In genomic region chr9:105074851-105075250, GRCm38 (mm10) we compare ENCODE assay signal across 30 mouse cellular contexts.
"Had no signal": no experiment of that assay in that cellular context is flagged by ENCODE, and none has a peak within 500 bp of the region (broad histone marks: within the 10 kb centered on the region; RNA-seq: fewer than 3 reads in every experiment).

No protein-coding gene starts in this region.

- H3K4me3 ChIP-seq: left cerebral cortex, adult 2 months; limb, embryonic 10.5 days; limb, embryonic 12.5 days; limb, embryonic 13.5 days; limb, embryonic 15.5 days; liver, embryonic 12.5 days; liver, embryonic 13.5 days; liver, embryonic 15.5 days; lung, embryonic 15.5 days; megakaryocyte, embryonic 14.5 days; midbrain, embryonic 10.5 days; midbrain, embryonic 12.5 days; midbrain, embryonic 13.5 days; midbrain, embryonic 15.5 days; myocyte had no signal

- H3K4me1 ChIP-seq: limb, embryonic 10.5 days; limb, embryonic 12.5 days; limb, embryonic 13.5 days; limb, embryonic 15.5 days; liver, embryonic 12.5 days; liver, embryonic 13.5 days; liver, embryonic 15.5 days; lung, embryonic 15.5 days; midbrain, embryonic 12.5 days; midbrain, embryonic 15.5 days had no signal

- H3K9me3 ChIP-seq: limb, embryonic 10.5 days; limb, embryonic 12.5 days; limb, embryonic 13.5 days; limb, embryonic 15.5 days; liver, embryonic 12.5 days; liver, embryonic 13.5 days; liver, embryonic 15.5 days; lung, embryonic 15.5 days; megakaryocyte, embryonic 14.5 days; midbrain, embryonic 10.5 days; midbrain, embryonic 12.5 days; midbrain, embryonic 13.5 days; midbrain, embryonic 15.5 days had no signal

- DNase-seq: left cerebral cortex, postnatal 4 days; liver; liver, embryonic 13.5 days; liver, postnatal 0 days; lung, adult 18-20 months; lung, adult 2 months; lung, embryonic 14.5 days; lung, postnatal 10 days; lung, postnatal 14 days; lung, postnatal 36 days; lung, postnatal 4 days; midbrain, embryonic 14.5 days had no signal

- H3K9ac ChIP-seq: limb, embryonic 12.5 days; limb, embryonic 13.5 days; limb, embryonic 15.5 days; liver, embryonic 12.5 days; liver, embryonic 13.5 days; liver, embryonic 14.5 days; liver, embryonic 15.5 days; liver, postnatal 0 days; lung, embryonic 14.5 days; lung, embryonic 15.5 days; midbrain, embryonic 12.5 days; midbrain, embryonic 13.5 days; midbrain, embryonic 15.5 days had no signal

- H3K4me2 ChIP-seq: limb, embryonic 12.5 days; limb, embryonic 13.5 days; limb, embryonic 15.5 days; liver, embryonic 11.5 days; liver, embryonic 12.5 days; liver, embryonic 13.5 days; liver, embryonic 15.5 days; lung, embryonic 14.5 days; lung, embryonic 15.5 days; midbrain, embryonic 12.5 days; midbrain, embryonic 13.5 days; midbrain, embryonic 15.5 days had no signal

- H3K27me3 ChIP-seq: limb, embryonic 12.5 days; limb, embryonic 13.5 days; limb, embryonic 15.5 days; liver, embryonic 12.5 days; liver, embryonic 13.5 days; liver, embryonic 15.5 days; lung, embryonic 15.5 days; megakaryocyte, embryonic 14.5 days; midbrain, embryonic 12.5 days; midbrain, embryonic 13.5 days; midbrain, embryonic 15.5 days had no signal

- ATAC-seq: liver, embryonic 12.5 days; liver, postnatal 0 days; lung, postnatal 0 days; midbrain, embryonic 13.5 days; midbrain, embryonic 15.5 days had no signal

- H3K27ac ChIP-seq: left cerebral cortex, adult 2 months; limb, embryonic 10.5 days; limb, embryonic 12.5 days; limb, embryonic 13.5 days; limb, embryonic 15.5 days; liver, embryonic 12.5 days; liver, embryonic 13.5 days; liver, embryonic 14.5 days; liver, embryonic 15.5 days; lung, embryonic 15.5 days; macrophage; midbrain, embryonic 10.5 days; midbrain, embryonic 12.5 days; midbrain, embryonic 13.5 days; midbrain, embryonic 15.5 days had no signal
